Mouse (Mus musculus): ENCODE results near the gene Tysnd1. TPM values are rescaled to one million over a fixed set of nuclear protein-coding genes. Genes with fewer than 3 reads are reported as not detected.
A peak's percentile ranks its signal among the peaks of the same experiment; 100 is the strongest.

The Tysnd1 gene
- 28.3 and 35.7 TPM in 2 replicates for polyA plus RNA-seq (2016; fragmentation: Nextera tagmentation; extraction: Ambion mirVana)

GRCm38 (mm10) chr10:61694870-61695670, at the start of gene Tysnd1:
Tysnd1 (plus strand) TSS chr10:61695514.
- no peaks in the 10 kb centered on the region for H3K27me3 ChIP-seq (ENCODE audit: insufficient read depth, poor library complexity, severe bottlenecking)
- 1% methylated on average over 42 of the region's 42 CpGs for WGBS
- H3K4me1 ChIP-seq (replicated peaks) = peaks cover 23% of the 10 kb centered on the region
- H3K4me3 ChIP-seq = peak within 1 kb of the TSS; percentile 83
- no peaks in the 10 kb centered on the region for H3K9me3 ChIP-seq
- peaks cover 58% of the 10 kb centered on the region for H3K36me3 ChIP-seq
- peak; percentile 95 for DNase-seq (ENCODE audit: low spot score)
- H3K27ac ChIP-seq = peak within 1 kb of the TSS; percentile 86

GRCm38 (mm10) chr10:61646557-61646956, 48.8 kb upstream of the Tysnd1 start:
- WGBS = 81% methylated on average over 7 of the region's 7 CpGs

GRCm38 (mm10) chr10:61647790-61648736, 47.3 kb upstream of the Tysnd1 start, which contains the start of gene Ppa1:
Ppa1 (plus strand) TSS chr10:61648552.
- Histone ChIP-seq H3K27ac (peak within 1 kb of the TSS; percentile 96), H3K36me3 (peaks cover 27% of the 10 kb centered on the region), H3K4me1 (replicated peaks) (peaks cover 28% of the 10 kb centered on the region), H3K27me3 (ENCODE audit: insufficient read depth, poor library complexity, severe bottlenecking) (no peaks in the 10 kb centered on the region), H3K9me3 (no peaks in the 10 kb centered on the region), H3K4me3 (peak within 1 kb of the TSS; percentile 91)
- DNase-seq (ENCODE audit: low spot score) = peak; percentile 92
- 3% methylated on average over 50 of the region's 50 CpGs for WGBS

More at GRCm38 (mm10) chr10:61646557-61646956, 48.8 kb upstream of the Tysnd1 start:
- H3K27ac ChIP-seq = no peak overlapping the region
- H3K27me3 ChIP-seq (ENCODE audit: insufficient read depth, poor library complexity, severe bottlenecking) = no peaks in the 10 kb centered on the region
- H3K36me3 ChIP-seq = peaks cover 12% of the 10 kb centered on the region
- no peak for DNase-seq (ENCODE audit: low spot score)
- peaks cover 28% of the 10 kb centered on the region for H3K4me1 ChIP-seq (replicated peaks)
- H3K9me3 ChIP-seq = no peaks in the 10 kb centered on the region
- no peak overlapping the region for H3K4me3 ChIP-seq

GRCm38 (mm10) chr10:61648737-61649645, 46.3 kb upstream of the Tysnd1 start:
- no peaks in the 10 kb centered on the region for H3K27me3 ChIP-seq (ENCODE audit: insufficient read depth, poor library complexity, severe bottlenecking)
- H3K27ac ChIP-seq = peak overlapping the region; percentile 96
- no peaks in the 10 kb centered on the region for H3K9me3 ChIP-seq
- WGBS = 2% methylated on average over 49 of the region's 49 CpGs
- no peak for DNase-seq (ENCODE audit: low spot score)
- peaks cover 36% of the 10 kb centered on the region for H3K36me3 ChIP-seq
- H3K4me3 ChIP-seq = peak overlapping the region; percentile 91
- H3K4me1 ChIP-seq (replicated peaks) = peaks cover 28% of the 10 kb centered on the region

GRCm38 (mm10) chr10:61654105-61654504, 41.2 kb upstream of the Tysnd1 start:
- H3K9me3 ChIP-seq = no peaks in the 10 kb centered on the region
- 96% methylated on average over 4 of the region's 4 CpGs for WGBS
- no peak overlapping the region for H3K4me3 ChIP-seq
- H3K36me3 ChIP-seq = peaks cover 72% of the 10 kb centered on the region
- no peak overlapping the region for H3K27ac ChIP-seq
- H3K4me1 ChIP-seq (replicated peaks) = peaks cover 12% of the 10 kb centered on the region
- H3K27me3 ChIP-seq (ENCODE audit: insufficient read depth, poor library complexity, severe bottlenecking) = no peaks in the 10 kb centered on the region
- no peak for DNase-seq (ENCODE audit: low spot score)

DNA sequence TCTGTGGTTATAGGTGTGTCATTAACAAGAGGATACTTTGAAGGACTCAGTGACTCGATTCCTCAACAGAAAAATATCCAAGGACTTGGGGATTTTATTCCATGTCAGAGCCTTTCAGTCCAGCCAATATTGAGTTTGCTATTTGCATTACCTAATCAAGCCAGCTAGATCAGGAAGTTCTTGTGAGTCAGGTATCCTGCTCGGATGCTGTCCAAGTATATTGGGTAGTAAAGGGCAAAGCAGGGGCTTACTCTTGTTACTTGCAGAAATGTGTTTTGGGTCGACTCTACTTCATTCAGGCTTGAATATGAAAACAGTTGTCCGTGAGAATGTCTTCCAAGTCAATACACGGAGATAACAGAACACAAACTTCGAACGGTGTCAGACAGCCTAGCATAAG, 40.6 kb upstream of the Tysnd1 start:
- Histone ChIP-seq H3K9me3 (no peaks in the 10 kb centered on the region), H3K4me3 (no peak overlapping the region), H3K27me3 (ENCODE audit: insufficient read depth, poor library complexity, severe bottlenecking) (no peaks in the 10 kb centered on the region), H3K4me1 (replicated peaks) (peaks cover 6% of the 10 kb centered on the region; the same call in 1 of the 2 replicates), H3K36me3 (peaks cover 78% of the 10 kb centered on the region), H3K27ac (no peak overlapping the region)
- no peak for DNase-seq (ENCODE audit: low spot score)
- WGBS = 92% methylated on average over 7 of the region's 7 CpGs

- 0 out of 2 replicates have a peak, but pooled peaks cover 6% of the 10 kb centered on the region for H3K4me1 ChIP-seq (replicated peaks)
- peaks cover 83% of the 10 kb centered on the region for H3K36me3 ChIP-seq
- H3K9me3 ChIP-seq = no peaks in the 10 kb centered on the region
- H3K27ac ChIP-seq = no peak overlapping the region
- H3K27me3 ChIP-seq (ENCODE audit: insufficient read depth, poor library complexity, severe bottlenecking) = no peaks in the 10 kb centered on the region
- 93% methylated on average over 3 of the region's 3 CpGs for WGBS
- no peak for DNase-seq (ENCODE audit: low spot score)
- H3K4me3 ChIP-seq = no peak overlapping the region
These were observed 40.1 kb upstream of the Tysnd1 start for GRCm38 (mm10) chr10:61655188-61655587.

DNA sequence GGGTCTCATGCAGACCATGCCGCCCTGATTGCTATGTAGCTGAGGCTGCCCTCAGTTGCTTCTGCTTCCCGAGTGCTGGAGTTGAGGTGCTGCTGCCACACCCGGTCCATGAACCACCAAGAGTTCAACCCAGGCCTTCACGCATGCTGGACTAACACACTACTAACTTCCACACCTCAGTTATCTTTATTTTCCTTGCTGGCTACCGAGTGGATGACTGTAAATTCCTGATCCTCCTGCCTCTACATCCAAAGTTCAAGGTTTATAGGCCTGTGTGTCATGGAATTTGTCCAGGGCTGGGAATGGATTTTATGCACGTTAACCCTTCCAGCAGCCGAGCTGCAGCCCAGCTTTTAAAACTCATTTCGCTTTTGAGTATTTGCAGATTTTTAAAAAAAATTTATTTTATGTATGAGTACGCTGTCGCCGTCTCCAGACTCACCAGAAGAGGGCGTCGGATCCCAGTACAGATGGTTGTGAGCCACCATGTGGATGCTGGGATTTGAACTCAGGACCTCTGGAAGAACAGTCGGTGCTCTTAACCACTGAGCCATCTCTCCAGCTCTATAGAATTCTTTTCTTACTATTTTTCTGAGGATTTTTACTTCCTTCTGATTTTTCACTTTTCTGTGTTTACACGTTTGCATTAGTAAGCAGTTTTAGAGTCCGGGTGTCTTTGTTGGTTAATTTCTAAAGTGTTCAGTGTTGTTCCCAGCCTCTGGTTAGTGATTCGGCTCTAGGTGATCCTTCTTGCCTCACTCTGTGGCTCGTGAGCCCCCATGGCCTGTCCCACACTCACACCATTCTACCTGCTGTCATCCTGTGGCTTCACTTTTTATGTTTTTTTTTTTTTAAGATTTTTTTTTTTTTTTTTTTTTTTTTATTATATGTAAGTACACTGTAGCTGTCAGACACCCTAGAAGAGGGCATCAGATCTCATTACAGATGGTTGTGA, 38.1 kb upstream of the Tysnd1 start:
- Histone ChIP-seq H3K36me3 (peaks cover 85% of the 10 kb centered on the region), H3K4me1 (replicated peaks) (no peaks in the 10 kb centered on the region), H3K9me3 (no peaks in the 10 kb centered on the region), H3K27me3 (ENCODE audit: insufficient read depth, poor library complexity, severe bottlenecking) (no peaks in the 10 kb centered on the region), H3K27ac (no peak overlapping the region), H3K4me3 (no peak overlapping the region)
- DNase-seq (ENCODE audit: low spot score) = no peak
- 93% methylated on average over 18 of the region's 18 CpGs for WGBS

GRCm38 (mm10) chr10:61657985-61658384, 37.3 kb upstream of the Tysnd1 start:
- no peaks in the 10 kb centered on the region for H3K27me3 ChIP-seq (ENCODE audit: insufficient read depth, poor library complexity, severe bottlenecking)
- peak; percentile 12 for DNase-seq (ENCODE audit: low spot score)
- no peaks in the 10 kb centered on the region for H3K4me1 ChIP-seq (replicated peaks)
- H3K9me3 ChIP-seq = no peaks in the 10 kb centered on the region
- no peak overlapping the region for H3K27ac ChIP-seq
- H3K4me3 ChIP-seq = no peak overlapping the region
- WGBS = 30% methylated on average over 4 of the region's 4 CpGs
- peaks cover 85% of the 10 kb centered on the region for H3K36me3 ChIP-seq

- H3K9me3 ChIP-seq = no peaks in the 10 kb centered on the region
- no peak overlapping the region for H3K4me3 ChIP-seq
- WGBS = 86% methylated on average over 8 of the region's 8 CpGs
- H3K27me3 ChIP-seq (ENCODE audit: insufficient read depth, poor library complexity, severe bottlenecking) = no peaks in the 10 kb centered on the region
- no peak overlapping the region for H3K27ac ChIP-seq
- no peak for DNase-seq (ENCODE audit: low spot score)
- H3K4me1 ChIP-seq (replicated peaks) = no peaks in the 10 kb centered on the region
- peaks cover 88% of the 10 kb centered on the region for H3K36me3 ChIP-seq
These were observed 33.4 kb upstream of the Tysnd1 start for GRCm38 (mm10) chr10:61661887-61662286.

DNA sequence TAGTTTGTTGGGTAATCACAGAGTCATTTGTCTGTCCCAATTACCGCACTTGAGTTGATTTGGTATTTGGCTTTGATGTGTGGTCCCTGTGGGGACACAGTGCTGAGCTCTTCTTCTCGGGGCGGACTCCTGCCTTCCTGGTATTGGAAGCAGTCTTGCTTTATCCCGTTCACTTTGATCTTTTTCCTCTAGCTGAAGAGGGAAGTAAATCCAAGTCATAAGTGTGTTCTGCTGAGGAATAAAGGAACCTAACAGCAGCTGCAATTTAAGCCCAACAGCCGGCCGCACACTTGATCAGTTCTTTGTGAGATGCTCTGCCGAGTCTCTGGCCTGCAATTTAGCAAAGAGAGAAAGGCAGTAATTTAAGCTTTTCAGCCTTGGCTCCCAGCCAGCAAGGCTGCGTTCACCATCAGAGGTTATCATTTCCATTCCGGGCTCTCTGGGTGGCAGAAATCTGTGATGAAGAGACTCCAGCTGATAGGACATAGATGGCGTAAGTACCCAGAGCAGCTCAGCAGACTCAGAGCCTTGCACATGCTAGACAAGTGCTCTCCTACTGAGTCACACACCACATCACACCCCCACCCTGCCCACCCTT, 32.8 kb upstream of the Tysnd1 start:
- H3K4me3 ChIP-seq = no peak overlapping the region
- H3K9me3 ChIP-seq = no peaks in the 10 kb centered on the region
- no peak overlapping the region for H3K27ac ChIP-seq
- H3K4me1 ChIP-seq (replicated peaks) = no peaks in the 10 kb centered on the region
- 86% methylated on average over 10 of the region's 10 CpGs for WGBS
- no peaks in the 10 kb centered on the region for H3K27me3 ChIP-seq (ENCODE audit: insufficient read depth, poor library complexity, severe bottlenecking)
- no peak for DNase-seq (ENCODE audit: low spot score)
- H3K36me3 ChIP-seq = peaks cover 88% of the 10 kb centered on the region
